Mouse (Mus musculus): ENCODE results near the gene Dock10. TPM values are rescaled to one million over a fixed set of nuclear protein-coding genes. Genes with fewer than 3 reads are reported as not detected.

Dock10 gene
- total and polyA plus RNA-seq, 2 experiments from 2014 or later: 1.2 to 5.2 TPM

DNA sequence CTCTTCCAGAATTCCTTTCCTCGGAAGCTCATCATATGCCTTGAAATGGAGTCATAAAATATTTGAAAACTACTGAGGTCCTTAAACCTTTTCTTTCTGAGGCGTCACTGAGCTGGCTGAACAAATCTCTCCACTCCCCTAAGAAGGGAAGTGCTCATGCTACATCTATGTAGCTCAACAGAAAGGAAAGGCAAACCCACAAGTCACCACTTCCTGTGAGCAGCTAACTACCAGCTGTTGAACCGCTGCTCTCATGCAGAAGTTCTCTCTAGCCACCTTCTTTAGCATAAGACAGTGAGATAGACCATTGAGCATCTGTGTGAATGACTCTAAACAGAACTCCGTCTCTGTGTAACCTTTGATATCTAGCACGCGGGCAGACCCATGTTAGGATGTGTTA is 93.2 kb downstream of the Dock10 start:
- Histone ChIP-seq H3K27me3 (ENCODE audit: control insufficient read depth, insufficient read depth, low read length) (no peaks in the 10 kb centered on the region), H3K4me3 (ENCODE audit: low read depth, low read length) (no peak overlapping the region), H3K9me3 (replicated peaks; ENCODE audit: control insufficient read depth, low read length) (no peaks in the 10 kb centered on the region), H3K4me1 (ENCODE audit: control insufficient read depth, insufficient read depth) (no peaks in the 10 kb centered on the region), H3K4me2 (ENCODE audit: low read depth, low read length) (no peak overlapping the region), H3K27ac (ENCODE audit: low read depth) (no peak overlapping the region), H3K9ac (replicated peaks; ENCODE audit: low read depth, low read length) (no peak overlapping the region), H3K36me3 (replicated peaks; ENCODE audit: control insufficient read depth, insufficient read depth, low read length) (no peaks in the 10 kb centered on the region)
- no peak for TF ChIP-seq CTCF (IDR thresholded peaks at IDR 0.05; ENCODE audit: low read depth)
- TF ChIP-seq EP300 (IDR thresholded peaks at IDR 0.05; ENCODE audit: low read depth): no peak
- ATAC-seq (ENCODE audit: insufficient read depth, low read depth) (no peak), DNase-seq (ENCODE audit: low spot score) (no peak)
- WGBS: 76% methylated on average over 6 of the region's 6 CpGs

DNA sequence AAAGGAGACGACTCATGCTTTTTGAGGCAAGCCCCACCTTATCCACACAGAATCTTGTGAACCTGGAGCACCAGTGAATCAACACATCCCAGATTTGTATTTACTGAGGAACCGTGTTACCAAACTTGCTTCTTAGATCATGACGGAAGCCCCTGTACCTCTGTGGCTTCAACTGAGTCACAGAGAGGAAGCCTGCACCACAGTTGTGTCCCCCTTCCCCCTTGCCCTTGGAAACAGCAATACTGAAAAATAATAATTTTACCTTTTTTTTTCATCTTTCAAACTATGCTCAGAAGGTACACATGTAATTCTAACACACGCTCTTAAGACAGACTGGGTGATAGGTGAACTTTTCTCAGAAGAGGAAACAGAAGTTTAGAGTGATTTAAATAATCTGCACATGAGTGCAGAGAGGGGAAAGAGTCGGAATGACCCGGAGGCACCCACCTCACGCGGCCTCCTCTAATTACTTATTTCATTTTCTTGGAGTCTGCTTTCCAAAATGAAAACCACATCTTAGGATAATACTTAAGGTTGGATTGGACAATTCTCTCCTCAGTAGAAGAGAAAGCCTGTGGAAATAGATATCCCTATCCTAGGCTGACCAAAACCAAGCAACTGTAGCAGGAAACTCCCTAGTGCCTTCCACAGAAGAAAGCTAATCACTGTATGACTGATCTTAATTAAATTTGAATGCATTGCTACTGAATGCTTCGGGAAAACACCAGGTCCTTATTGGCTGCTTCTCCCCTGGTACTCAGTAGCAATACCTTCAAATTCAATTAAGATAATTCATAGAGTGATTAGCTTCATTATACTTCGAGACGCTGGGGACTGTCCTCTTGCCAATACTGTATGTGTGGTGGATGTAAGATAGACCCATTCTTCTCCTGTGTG is 96.6 kb downstream of the Dock10 start:
- 74% methylated on average over 11 of the region's 11 CpGs for WGBS
- H3K9me3 ChIP-seq (replicated peaks; ENCODE audit: control insufficient read depth, low read length): no peaks in the 10 kb centered on the region
- ATAC-seq (ENCODE audit: insufficient read depth, low read depth): no peak
- H3K36me3 ChIP-seq (replicated peaks; ENCODE audit: control insufficient read depth, insufficient read depth, low read length): no peaks in the 10 kb centered on the region
- H3K4me3 ChIP-seq (ENCODE audit: low read depth, low read length): no peak overlapping the region
- no peaks in the 10 kb centered on the region for H3K4me1 ChIP-seq (ENCODE audit: control insufficient read depth, insufficient read depth)
- H3K27me3 ChIP-seq (ENCODE audit: control insufficient read depth, insufficient read depth, low read length): no peaks in the 10 kb centered on the region
- no peak overlapping the region for H3K4me2 ChIP-seq (ENCODE audit: low read depth, low read length)
- no peak overlapping the region for H3K27ac ChIP-seq (ENCODE audit: low read depth)
- DNase-seq (ENCODE audit: low spot score): no peak
- TF ChIP-seq EP300 (IDR thresholded peaks at IDR 0.05; ENCODE audit: low read depth): no peak
- H3K9ac ChIP-seq (replicated peaks; ENCODE audit: low read depth, low read length): no peak overlapping the region

DNA sequence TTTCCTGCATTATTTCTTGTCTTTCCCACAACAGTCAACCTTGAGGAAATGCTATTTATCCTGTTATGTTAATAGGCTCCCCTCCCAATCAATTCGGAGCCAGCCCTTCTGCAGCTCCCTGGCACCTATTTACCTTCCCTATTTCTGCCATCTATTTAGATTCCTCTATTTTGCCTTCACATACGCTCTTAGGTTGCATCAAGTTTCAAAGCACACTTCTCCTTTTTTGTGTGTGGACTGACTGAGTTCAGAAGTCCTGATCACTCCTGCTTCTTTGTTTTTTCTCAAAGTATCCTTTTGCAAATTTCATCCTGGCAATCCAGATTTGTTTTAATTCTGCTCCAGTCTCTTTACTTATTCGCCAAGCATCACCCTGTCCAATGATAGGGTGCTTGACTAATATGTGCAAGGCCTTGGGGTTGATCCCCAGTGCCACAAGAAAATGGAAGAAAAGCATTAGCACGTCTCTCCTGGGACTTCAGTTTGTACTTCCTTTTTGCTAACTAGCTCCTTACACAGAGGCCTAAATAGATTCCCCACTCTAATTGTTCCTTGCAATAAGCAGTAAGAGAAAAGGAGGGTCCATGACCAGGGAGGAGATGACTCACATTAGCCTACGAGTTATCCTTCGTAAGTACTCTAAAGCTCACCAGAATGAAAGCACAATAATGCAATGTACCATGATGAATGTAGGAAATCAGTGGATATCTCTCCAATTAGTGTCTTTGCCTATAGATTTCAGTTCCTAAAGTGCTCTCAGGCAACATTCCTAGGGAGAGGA is 98.7 kb downstream of the Dock10 start:
- no peaks in the 10 kb centered on the region for H3K27me3 ChIP-seq (ENCODE audit: control insufficient read depth, insufficient read depth, low read length)
- no peak overlapping the region for H3K27ac ChIP-seq (ENCODE audit: low read depth)
- H3K4me1 ChIP-seq (ENCODE audit: control insufficient read depth, insufficient read depth): no peaks in the 10 kb centered on the region
- H3K4me3 ChIP-seq (ENCODE audit: low read depth, low read length): no peak overlapping the region
- H3K36me3 ChIP-seq (replicated peaks; ENCODE audit: control insufficient read depth, insufficient read depth, low read length): no peaks in the 10 kb centered on the region
- DNase-seq (ENCODE audit: low spot score): no peak
- no peak for ATAC-seq (ENCODE audit: insufficient read depth, low read depth)
- 77% methylated on average over 6 of the region's 6 CpGs for WGBS
- H3K9me3 ChIP-seq (replicated peaks; ENCODE audit: control insufficient read depth, low read length): no peaks in the 10 kb centered on the region
- no peak overlapping the region for H3K9ac ChIP-seq (replicated peaks; ENCODE audit: low read depth, low read length)
- TF ChIP-seq EP300 (IDR thresholded peaks at IDR 0.05; ENCODE audit: low read depth) (no peak), CTCF (IDR thresholded peaks at IDR 0.05; ENCODE audit: low read depth) (no peak)
- no peak overlapping the region for H3K4me2 ChIP-seq (ENCODE audit: low read depth, low read length)

DNA sequence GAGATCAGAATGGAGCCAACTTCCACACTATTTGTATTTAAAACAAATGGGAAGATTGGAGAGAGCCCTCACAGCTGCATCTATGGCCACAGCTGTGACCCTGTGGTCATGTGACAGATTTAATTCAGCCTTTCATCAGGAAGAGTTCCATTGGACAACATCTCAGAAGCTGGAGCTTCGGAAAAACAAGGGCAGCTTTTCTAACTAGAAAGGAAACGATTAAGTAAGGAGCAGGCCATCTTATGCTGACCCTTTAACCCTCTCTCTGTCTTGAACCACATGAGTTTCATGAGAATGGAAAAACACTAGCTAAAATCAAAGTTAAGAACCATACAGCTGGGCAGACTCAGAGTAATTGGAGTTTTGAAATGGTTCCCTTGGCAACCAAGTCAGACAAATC is 101.9 kb downstream of the Dock10 start:
- Histone ChIP-seq H3K9me3 (replicated peaks; ENCODE audit: control insufficient read depth, low read length) (no peaks in the 10 kb centered on the region), H3K4me1 (ENCODE audit: control insufficient read depth, insufficient read depth) (no peaks in the 10 kb centered on the region), H3K27me3 (ENCODE audit: control insufficient read depth, insufficient read depth, low read length) (no peaks in the 10 kb centered on the region), H3K4me2 (ENCODE audit: low read depth, low read length) (no peak overlapping the region), H3K9ac (replicated peaks; ENCODE audit: low read depth, low read length) (no peak overlapping the region), H3K36me3 (replicated peaks; ENCODE audit: control insufficient read depth, insufficient read depth, low read length) (no peaks in the 10 kb centered on the region), H3K27ac (ENCODE audit: low read depth) (no peak overlapping the region), H3K4me3 (ENCODE audit: low read depth, low read length) (no peak overlapping the region)
- DNase-seq (ENCODE audit: low spot score) (no peak), ATAC-seq (ENCODE audit: insufficient read depth, low read depth) (no peak)
- no peak for TF ChIP-seq CTCF (IDR thresholded peaks at IDR 0.05; ENCODE audit: low read depth)
- no peak for TF ChIP-seq EP300 (IDR thresholded peaks at IDR 0.05; ENCODE audit: low read depth)
- 67% methylated on average over 2 of the region's 2 CpGs for WGBS

DNA sequence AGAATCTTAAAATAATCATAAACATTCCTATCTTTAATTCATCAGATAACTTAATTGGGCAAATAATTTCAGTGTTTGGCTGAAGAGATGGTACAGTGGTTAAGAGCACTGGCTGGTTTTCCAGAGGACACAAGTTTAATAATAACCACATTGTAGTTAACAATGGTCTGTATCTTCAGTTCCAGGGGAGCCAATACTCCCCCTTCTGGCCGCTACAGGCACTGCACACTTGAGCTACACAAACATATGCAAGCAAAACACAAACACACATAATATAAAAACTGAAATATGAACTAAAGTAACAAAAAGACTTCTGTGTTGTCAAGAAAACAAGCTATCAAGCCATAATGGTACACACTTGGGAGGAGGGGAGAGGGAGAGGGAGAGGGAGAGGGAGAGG is 102.5 kb downstream of the Dock10 start:
- no peaks in the 10 kb centered on the region for H3K4me1 ChIP-seq (ENCODE audit: control insufficient read depth, insufficient read depth)
- WGBS: 45% methylated on average over 1 of the region's 1 CpGs
- no peak for TF ChIP-seq EP300 (IDR thresholded peaks at IDR 0.05; ENCODE audit: low read depth)
- no peak for TF ChIP-seq CTCF (IDR thresholded peaks at IDR 0.05; ENCODE audit: low read depth)
- no peaks in the 10 kb centered on the region for H3K36me3 ChIP-seq (replicated peaks; ENCODE audit: control insufficient read depth, insufficient read depth, low read length)
- no peak overlapping the region for H3K9ac ChIP-seq (replicated peaks; ENCODE audit: low read depth, low read length)
- H3K27me3 ChIP-seq (ENCODE audit: control insufficient read depth, insufficient read depth, low read length): no peaks in the 10 kb centered on the region
- no peak overlapping the region for H3K4me2 ChIP-seq (ENCODE audit: low read depth, low read length)
- no peak overlapping the region for H3K4me3 ChIP-seq (ENCODE audit: low read depth, low read length)
- H3K27ac ChIP-seq (ENCODE audit: low read depth): no peak overlapping the region
- ATAC-seq (ENCODE audit: insufficient read depth, low read depth) (no peak), DNase-seq (ENCODE audit: low spot score) (no peak)
- H3K9me3 ChIP-seq (replicated peaks; ENCODE audit: control insufficient read depth, low read length): no peaks in the 10 kb centered on the region

Data from heart, postnatal 0 days (tissue).